8 mouse cellular contexts compared by ENCODE assay signal in the genomic region with DNA sequence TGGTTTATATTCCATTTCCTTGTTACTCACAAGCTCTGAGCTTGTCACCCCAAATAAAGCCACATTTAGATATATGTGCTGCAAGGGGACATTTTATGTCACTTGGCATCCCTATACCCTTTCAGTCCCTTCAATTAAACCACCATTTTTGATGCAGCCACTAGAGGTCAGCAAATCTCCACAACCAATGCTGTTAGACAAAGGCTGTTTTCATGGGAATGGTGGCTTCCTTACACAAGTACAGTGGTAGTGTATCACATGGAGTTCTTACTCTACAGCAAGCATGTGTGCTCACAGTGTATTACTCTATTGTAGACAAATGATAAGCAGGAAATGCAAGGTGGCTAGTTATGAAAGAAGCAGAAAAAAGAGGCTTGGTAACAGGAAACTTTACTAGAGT. TPM values are rescaled to one million over a fixed set of nuclear protein-coding genes. Genes with fewer than 3 reads are reported as not detected.
DNase-seq lines count a peak whose midpoint lies in the region; ATAC-seq and TF ChIP-seq lines count a peak whose summit lies in the region.
"Had no signal": no experiment of that assay in that cellular context is flagged by ENCODE, and none has a peak within 500 bp of the region (broad histone marks: within the 10 kb centered on the region; RNA-seq: fewer than 3 reads in every experiment).

No protein-coding gene starts in this region.

- peak; percentile 93 for TF ChIP-seq CTCF in gastrocnemius, adult 2 months (IDR thresholded peaks at IDR 0.05)

- peak; percentile 54 to 70 for DNase-seq in adrenal gland, adult 18-20 months (ENCODE audit: low spot score in 2 of 2)
- DNase-seq in gastrocnemius, adult 2 months, result peak; percentile 57
- DNase-seq in intestine, embryonic 14.5 days (ENCODE audit: low spot score), result peak; percentile 84
- DNase-seq in left cerebral cortex, adult 8-10 months (ENCODE audit: low spot score in 2 of 2), result peak; percentile 36
- DNase-seq in midbrain, embryonic 11.5 days (ENCODE audit: low spot score, missing footprints), result peak; percentile 98
- DNase-seq in right cerebral cortex, postnatal 4 days, result peak; percentile 60

- H3K4me1 ChIP-seq in intestine, embryonic 14.5 days (replicated peaks; ENCODE audit: control insufficient read depth, insufficient read depth, low read length), result no peaks in the 10 kb centered on the region
- no peaks in the 10 kb centered on the region for H3K4me1 ChIP-seq in midbrain, embryonic 11.5 days (ENCODE audit: control insufficient read depth, insufficient read depth, low read length)
- H3K4me1 ChIP-seq: stomach, embryonic 15.5 days had no signal

- no peaks in the 10 kb centered on the region for H3K9me3 ChIP-seq in intestine, embryonic 14.5 days (ENCODE audit: control insufficient read depth, low read length)
- H3K9me3 ChIP-seq in midbrain, embryonic 11.5 days (ENCODE audit: control insufficient read depth, low read length), result no peaks in the 10 kb centered on the region
- H3K9me3 ChIP-seq: stomach, embryonic 15.5 days had no signal

- ATAC-seq in common myeloid progenitor, adult 5-6 weeks (replicated peaks; ENCODE audit: low read depth, poor library complexity, severe bottlenecking), result peak; percentile 87
- ATAC-seq in intestine, embryonic 14.5 days (replicated peaks; ENCODE audit: low FRiP score, low TSS enrichment, low read depth), result 0 out of 2 replicates have a peak, but pooled peaks have one; percentile 40
- ATAC-seq in midbrain, embryonic 11.5 days (ENCODE audit: low FRiP score), result peak; percentile 86

- H3K9ac ChIP-seq in intestine, embryonic 14.5 days (ENCODE audit: low read length), result no peak overlapping the region
- no peak overlapping the region for H3K9ac ChIP-seq in midbrain, embryonic 11.5 days (ENCODE audit: low read length)
- H3K9ac ChIP-seq: stomach, embryonic 15.5 days had no signal

- intact Hi-C loops in gastrocnemius, adult 2 months (cut with DNase I), result loop anchor here (1.0 to 5.0 kb wide), 3 partner anchors 91 to 471 kb away; no protein-coding TSS in a partner anchor

- H3K36me3 ChIP-seq in intestine, embryonic 14.5 days (ENCODE audit: control insufficient read depth, insufficient read depth, low read length), result no peaks in the 10 kb centered on the region
- no peaks in the 10 kb centered on the region for H3K36me3 ChIP-seq in midbrain, embryonic 11.5 days (ENCODE audit: control insufficient read depth, insufficient read depth, low read length)
- H3K36me3 ChIP-seq: stomach, embryonic 15.5 days had no signal

- H3K27ac ChIP-seq in gastrocnemius, adult 2 months, result no peak overlapping the region
- H3K27ac ChIP-seq in intestine, embryonic 14.5 days (ENCODE audit: low read depth), result no peak overlapping the region
- no peak overlapping the region for H3K27ac ChIP-seq in midbrain, embryonic 11.5 days (ENCODE audit: low read depth, low read length)
- H3K27ac ChIP-seq: stomach, embryonic 15.5 days had no signal

- no peaks in the 10 kb centered on the region for H3K27me3 ChIP-seq in intestine, embryonic 14.5 days (replicated peaks; ENCODE audit: control insufficient read depth, insufficient read depth, low read length)
- H3K27me3 ChIP-seq in midbrain, embryonic 11.5 days (ENCODE audit: control insufficient read depth, insufficient read depth, low read length), result no peaks in the 10 kb centered on the region
- H3K27me3 ChIP-seq: stomach, embryonic 15.5 days had no signal

- H3K4me3 ChIP-seq in gastrocnemius, adult 2 months, result no peak overlapping the region
- H3K4me3 ChIP-seq in intestine, embryonic 14.5 days (ENCODE audit: low read depth, low read length), result no peak overlapping the region
- H3K4me3 ChIP-seq in midbrain, embryonic 11.5 days (ENCODE audit: low read depth, low read length), result no peak overlapping the region
- H3K4me3 ChIP-seq: stomach, embryonic 15.5 days had no signal

- no peak overlapping the region for H3K4me2 ChIP-seq in intestine, embryonic 14.5 days (ENCODE audit: low read length)
- no peak overlapping the region for H3K4me2 ChIP-seq in midbrain, embryonic 11.5 days
- H3K4me2 ChIP-seq: stomach, embryonic 15.5 days had no signal

RNA-seq across cellular contexts. Expression of a gene that starts 42.4 kb away (rescaled TPM):
- total RNA-seq in adrenal gland, adult 18-20 months (2021), result not detected
- not detected in 2 replicates for total RNA-seq in common myeloid progenitor, adult 5-6 weeks (2017)
- not detected for total RNA-seq in gastrocnemius, adult 2 months (2021)
- polyA plus RNA-seq in intestine, embryonic 14.5 days (2014; fragmentation: Nextera tagmentation; extraction: Ambion mirVana), result not detected in 2 replicates
- total RNA-seq in left cerebral cortex, adult 8-10 months (2022), result under 1 TPM in 1 of 4 experiments, not detected in 3; 0.14 TPM
- not detected in 2 replicates for polyA plus RNA-seq in midbrain, embryonic 11.5 days (2014; fragmentation: Nextera tagmentation; extraction: Ambion mirVana)
- polyA plus RNA-seq: stomach, embryonic 15.5 days had no signal

Comparison
In these comparisons a context has a peak if more than half of its experiments do, and no peak if none do; other contexts are left out.
1. DNase-seq: peak in every context shown above with its lines; median percentile 98 in midbrain, embryonic 11.5 days; 84 in intestine, embryonic 14.5 days; 62 in adrenal gland, adult 18-20 months; 60 in right cerebral cortex, postnatal 4 days; 57 in gastrocnemius, adult 2 months; 36 in left cerebral cortex, adult 8-10 months.